Mouse (Mus musculus) neural tube, embryonic 12.5 days (tissue): ENCODE measurements around the gene Sema3e. TPM values are rescaled to one million over a fixed set of nuclear protein-coding genes. Genes with fewer than 3 reads are reported as not detected.

ENCODE experiments used
- ATAC-seq: fragments of 200-750 bp; cut with Nextera tagmentation; 2 replicates; pipeline ENCODE4 v1.8.0; 2017; ENCODE audit warnings: low read depth, mild to moderate bottlenecking, moderate TSS enrichment, moderate library complexity; ENCODE audit not compliant: low FRiP score
- H3K27ac ChIP-seq: fragments of 300-500 bp; sonication (generic); 2 replicates; pipeline ENCODE4 v1.5.1; 2016
- H3K27me3 ChIP-seq: fragments of 300-500 bp; sonication (generic); replicated peaks from 2 replicates; pipeline ENCODE4 v1.6.1; 2016; ENCODE audit warnings: mild to moderate bottlenecking
- H3K36me3 ChIP-seq: fragments of 300-500 bp; sonication (generic); 2 replicates; pipeline ENCODE4 v1.6.1; 2016; ENCODE audit warnings: mild to moderate bottlenecking
- H3K4me1 ChIP-seq: fragments of 300-500 bp; sonication (generic); 2 replicates; pipeline ENCODE4 v1.6.1; 2016
- H3K4me2 ChIP-seq: fragments of 300-500 bp; sonication (generic); replicated peaks from 2 replicates; pipeline ENCODE4 v1.6.1; 2016; ENCODE audit warnings: mild to moderate bottlenecking
- H3K4me3 ChIP-seq: fragments of 300-500 bp; sonication (generic); 2 replicates; pipeline ENCODE4 v1.5.1; 2016
- H3K9ac ChIP-seq: fragments of 300-500 bp; sonication (generic); 2 replicates; pipeline ENCODE4 v1.6.1; 2016; ENCODE audit warnings: mild to moderate bottlenecking
- H3K9me3 ChIP-seq: fragments of 300-500 bp; sonication (generic); 2 replicates; pipeline ENCODE4 v1.6.1; 2016; ENCODE audit warnings: mild to moderate bottlenecking
- WGBS: fragments of 180-500 bp; shearing (Covaris S2); methylation state at CpG from one replicate; pipeline ENCODE4 v1.1.7; 2016; 5-methylcytosine and 5-hydroxymethylcytosine counted together
- polyA plus RNA-seq: library from polyadenylated mRNA; unstranded; fragments of >200 nt; fragmentation: Nextera tagmentation; extraction: Ambion mirVana; gene quantifications from 2 replicates; pipeline ENCODE4 v1.2.1, GENCODE M21; 2016

The Sema3e gene
- polyA plus RNA-seq, 1 experiment from 2014 or later, result 2.8 TPM

GRCm38 (mm10) chr5:14231027-14231426 is 206.0 kb downstream of the Sema3e start:
- Histone ChIP-seq H3K4me3 (no peak overlapping the region), H3K36me3 (no peaks in the 10 kb centered on the region), H3K27me3 (no peaks in the 10 kb centered on the region), H3K27ac (no peak overlapping the region), H3K9me3 (no peaks in the 10 kb centered on the region), H3K4me2 (no peak overlapping the region), H3K9ac (no peak overlapping the region), H3K4me1 (no peaks in the 10 kb centered on the region)
- no peak for ATAC-seq
- WGBS, result 84% methylated on average over 3 of the region's 3 CpGs

- Histone ChIP-seq H3K4me1 (no peaks in the 10 kb centered on the region), H3K36me3 (no peaks in the 10 kb centered on the region), H3K4me2 (no peak overlapping the region), H3K9ac (no peak overlapping the region), H3K4me3 (no peak overlapping the region), H3K27ac (no peak overlapping the region), H3K9me3 (no peaks in the 10 kb centered on the region), H3K27me3 (no peaks in the 10 kb centered on the region)
- peak; percentile 37; the same call in 1 of the 2 replicates for ATAC-seq
- WGBS, result 54% methylated on average over 8 of the region's 8 CpGs
These were observed 227.5 kb downstream of the Sema3e start for GRCm38 (mm10) chr5:14252583-14252982.

GRCm38 (mm10) chr5:14253328-14253727 is 228.3 kb downstream of the Sema3e start:
- no peak for ATAC-seq
- no peaks in the 10 kb centered on the region for H3K36me3 ChIP-seq
- H3K9me3 ChIP-seq, result no peaks in the 10 kb centered on the region
- WGBS, result 87% methylated on average over 1 of the region's 1 CpGs
- H3K27ac ChIP-seq, result no peak overlapping the region
- no peaks in the 10 kb centered on the region for H3K27me3 ChIP-seq
- no peak overlapping the region for H3K4me3 ChIP-seq
- H3K4me2 ChIP-seq, result no peak overlapping the region
- no peaks in the 10 kb centered on the region for H3K4me1 ChIP-seq
- H3K9ac ChIP-seq, result no peak overlapping the region

- no peaks in the 10 kb centered on the region for H3K27me3 ChIP-seq
- no peaks in the 10 kb centered on the region for H3K9me3 ChIP-seq
- no peak overlapping the region for H3K27ac ChIP-seq
- no peak overlapping the region for H3K4me2 ChIP-seq
- no peak overlapping the region for H3K4me3 ChIP-seq
- ATAC-seq, result no peak
- WGBS, result 95% methylated on average over 4 of the region's 4 CpGs
- no peaks in the 10 kb centered on the region for H3K4me1 ChIP-seq
- H3K36me3 ChIP-seq, result no peaks in the 10 kb centered on the region
- H3K9ac ChIP-seq, result no peak overlapping the region
These were observed 235.1 kb downstream of the Sema3e start for GRCm38 (mm10) chr5:14260156-14260555.

GRCm38 (mm10) chr5:14267400-14267799 is 242.3 kb downstream of the Sema3e start:
- ATAC-seq, result no peak
- no peak overlapping the region for H3K9ac ChIP-seq
- H3K4me3 ChIP-seq, result no peak overlapping the region
- H3K36me3 ChIP-seq, result no peaks in the 10 kb centered on the region
- no peaks in the 10 kb centered on the region for H3K27me3 ChIP-seq
- no peaks in the 10 kb centered on the region for H3K4me1 ChIP-seq
- no peaks in the 10 kb centered on the region for H3K9me3 ChIP-seq
- no peak overlapping the region for H3K4me2 ChIP-seq
- 78% methylated on average over 2 of the region's 2 CpGs for WGBS
- H3K27ac ChIP-seq, result no peak overlapping the region

Other genes starting within 250 kb of the Sema3e start
- gene Speer3, start 233.7 kb upstream of the Sema3e start, polyA plus RNA-seq, result not detected in 2 replicates